Mouse (Mus musculus) hindbrain, embryonic 12.5 days (tissue): ENCODE data around the gene Grid2ip. TPM values are rescaled to one million over a fixed set of nuclear protein-coding genes. Genes with fewer than 3 reads are reported as not detected.

ENCODE experiments used
- ATAC-seq: fragments of 200-750 bp; cut with Nextera tagmentation; 2 replicates; pipeline ENCODE4 v1.8.0; 2017; ENCODE audit warnings: moderate TSS enrichment; ENCODE audit not compliant: low FRiP score
- H3K27ac ChIP-seq: fragments of 300-500 bp; sonication (generic); 2 replicates; pipeline ENCODE4 v1.5.1; 2016; ENCODE audit warnings: mild to moderate bottlenecking
- H3K27me3 ChIP-seq: fragments of 300-500 bp; sonication (generic); 2 replicates; pipeline ENCODE4 v1.6.1; 2016; ENCODE audit warnings: mild to moderate bottlenecking
- H3K36me3 ChIP-seq: fragments of 300-500 bp; sonication (generic); 2 replicates; pipeline ENCODE4 v1.6.1; 2016; ENCODE audit warnings: mild to moderate bottlenecking
- H3K4me1 ChIP-seq: fragments of 300-500 bp; sonication (generic); 2 replicates; pipeline ENCODE4 v1.6.1; 2016
- H3K4me2 ChIP-seq: fragments of 300-500 bp; sonication (generic); replicated peaks from 2 replicates; pipeline ENCODE4 v1.6.1; 2016; ENCODE audit warnings: mild to moderate bottlenecking
- H3K4me3 ChIP-seq: fragments of 300-500 bp; sonication (generic); 2 replicates; pipeline ENCODE4 v1.5.1; 2016; ENCODE audit warnings: mild to moderate bottlenecking
- H3K9ac ChIP-seq: fragments of 300-500 bp; sonication (generic); 2 replicates; pipeline ENCODE4 v1.6.1; 2016; ENCODE audit warnings: mild to moderate bottlenecking, moderate library complexity
- H3K9me3 ChIP-seq: fragments of 300-500 bp; sonication (generic); replicated peaks from 2 replicates; pipeline ENCODE4 v1.6.1; 2016; ENCODE audit warnings: mild to moderate bottlenecking
- WGBS: fragments of 180-500 bp; shearing (Covaris S2); methylation state at CpG from one replicate; pipeline ENCODE4 v1.1.7; 2016; 5-methylcytosine and 5-hydroxymethylcytosine counted together
- polyA plus RNA-seq: library from polyadenylated mRNA; unstranded; fragments of >200 nt; fragmentation: Nextera tagmentation; extraction: Ambion mirVana; gene quantifications from 2 replicates; pipeline ENCODE4 v1.2.1, GENCODE M21; 2016

The Grid2ip gene
- polyA plus RNA-seq, result 0.08 and 0.95 TPM in 2 replicates

DNA sequence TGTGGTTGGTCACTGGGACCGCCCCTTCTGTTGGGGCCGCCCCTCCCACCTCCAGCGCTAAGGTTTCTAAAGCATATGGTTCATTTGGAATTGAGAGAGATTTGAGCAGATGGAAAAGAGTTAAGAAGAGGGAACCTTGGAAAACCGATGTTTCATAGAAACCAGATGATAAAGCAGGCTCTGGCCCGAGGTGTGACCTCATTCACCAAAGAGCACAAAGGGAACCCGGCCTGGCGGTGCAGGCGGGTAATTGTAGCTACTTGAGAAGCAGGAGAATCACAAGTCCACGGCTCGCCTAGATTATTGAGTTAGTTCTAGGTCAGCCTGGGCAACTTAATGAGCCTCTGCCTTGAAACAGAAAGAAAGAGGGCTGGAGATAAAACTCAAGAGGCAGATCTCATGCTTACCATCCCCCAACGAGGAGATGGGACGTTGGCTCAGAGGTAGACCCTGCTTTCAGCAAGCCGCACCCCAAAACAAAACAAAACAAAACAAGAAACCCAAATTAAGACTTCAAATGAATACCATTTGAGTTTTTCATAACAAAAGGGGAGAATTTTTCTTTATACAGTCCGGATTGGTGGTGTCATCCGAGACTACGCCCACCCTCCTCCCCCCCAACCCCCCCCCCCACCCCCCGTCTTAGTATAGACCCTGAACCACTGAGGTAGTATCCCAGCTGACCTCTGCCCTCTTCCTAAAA is at the start of gene Grid2ip:
TSS of gene Grid2ip (plus strand) at position 653 of the 703 bp plus-strand sequence.
- Histone ChIP-seq H3K27me3 (peaks cover 25% of the 10 kb centered on the region), H3K4me1 (peaks cover 8% of the 10 kb centered on the region), H3K4me2 (peak within 1 kb of the TSS; percentile 46), H3K9me3 (no peaks in the 10 kb centered on the region; the same call in 1 of the 2 replicates), H3K36me3 (no peaks in the 10 kb centered on the region), H3K4me3 (peak within 1 kb of the TSS; percentile 19), H3K27ac (no peak within 1 kb of the TSS), H3K9ac (peak within 1 kb of the TSS; percentile 33)
- no peak for ATAC-seq
- WGBS, result 12% methylated on average over 17 of the region's 17 CpGs

DNA sequence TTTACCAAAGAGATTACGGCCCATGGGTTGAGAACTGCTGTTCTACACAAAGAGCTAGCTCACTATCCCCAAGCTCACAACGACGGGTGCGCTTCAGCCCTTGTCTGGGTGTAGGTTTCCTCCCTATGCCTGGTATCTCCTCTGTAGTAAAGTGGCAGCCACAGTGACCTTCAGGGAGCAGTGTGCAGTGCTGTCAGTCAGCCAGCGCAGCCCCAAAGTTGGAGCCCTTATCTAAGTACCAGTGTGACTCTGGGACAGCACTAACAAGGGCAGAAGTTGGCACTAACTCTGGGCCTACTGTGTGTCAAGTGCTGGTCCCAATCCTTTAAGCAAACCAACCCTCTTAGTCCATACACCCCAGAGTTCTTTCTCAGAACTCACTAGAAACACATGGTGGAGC is 48.3 kb upstream of the Grid2ip start:
- H3K4me3 ChIP-seq, result no peak overlapping the region
- H3K9ac ChIP-seq, result no peak overlapping the region
- no peak overlapping the region for H3K27ac ChIP-seq
- no peak for ATAC-seq
- H3K27me3 ChIP-seq, result no peaks in the 10 kb centered on the region
- H3K4me1 ChIP-seq, result peaks cover 26% of the 10 kb centered on the region
- H3K36me3 ChIP-seq, result peaks cover 90% of the 10 kb centered on the region
- H3K4me2 ChIP-seq, result no peak overlapping the region
- 95% methylated on average over 5 of the region's 5 CpGs for WGBS
- no peaks in the 10 kb centered on the region for H3K9me3 ChIP-seq

DNA sequence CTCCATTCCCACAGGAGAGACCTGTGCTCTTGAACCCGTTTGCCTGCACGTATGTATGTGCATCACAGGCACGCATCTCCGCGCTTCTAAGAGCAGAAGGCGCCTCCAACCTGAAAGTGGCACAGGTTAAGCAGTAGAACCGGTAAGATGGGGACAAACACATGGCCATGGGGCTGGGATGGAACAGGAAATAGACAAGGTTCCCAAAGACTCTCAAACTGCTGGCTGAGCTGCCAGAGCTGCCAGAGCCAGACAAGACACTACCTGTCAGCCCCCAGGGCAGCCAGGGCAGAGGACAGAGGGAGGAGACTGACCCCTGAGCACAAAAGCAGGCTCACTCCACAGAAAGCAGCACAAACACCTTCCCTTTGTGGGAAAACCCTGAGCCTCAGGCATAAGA is 47.2 kb upstream of the Grid2ip start:
- Histone ChIP-seq H3K9me3 (no peaks in the 10 kb centered on the region), H3K4me3 (no peak overlapping the region), H3K4me1 (peaks cover 29% of the 10 kb centered on the region), H3K9ac (no peak overlapping the region), H3K27ac (no peak overlapping the region), H3K36me3 (peaks cover 81% of the 10 kb centered on the region), H3K27me3 (no peaks in the 10 kb centered on the region), H3K4me2 (no peak overlapping the region)
- ATAC-seq, result no peak
- WGBS, result 96% methylated on average over 7 of the region's 7 CpGs

DNA sequence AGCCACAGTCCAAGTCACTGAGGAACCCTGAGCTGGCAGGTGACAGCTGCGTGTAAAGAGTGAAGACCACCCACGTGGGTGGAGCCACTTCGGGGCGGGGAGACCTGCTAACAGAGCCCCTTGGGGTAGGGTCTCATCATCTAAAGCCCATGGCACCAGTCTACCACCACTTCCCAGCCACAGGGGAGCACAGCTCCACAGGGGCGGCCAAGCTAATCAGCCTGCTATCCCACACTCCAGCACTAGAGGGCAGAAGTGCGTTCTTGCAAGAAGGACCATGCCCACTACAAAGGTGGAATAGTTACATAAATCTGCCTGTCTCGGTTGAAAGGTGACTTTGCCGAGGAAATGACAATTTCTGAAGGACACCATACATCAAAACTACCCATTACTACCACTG is 45.3 kb upstream of the Grid2ip start:
- H3K4me1 ChIP-seq, result peaks cover 25% of the 10 kb centered on the region
- no peak for ATAC-seq
- H3K9ac ChIP-seq, result no peak overlapping the region
- H3K9me3 ChIP-seq, result no peaks in the 10 kb centered on the region
- peaks cover 71% of the 10 kb centered on the region for H3K36me3 ChIP-seq
- H3K27ac ChIP-seq, result no peak overlapping the region
- H3K4me2 ChIP-seq, result no peak overlapping the region
- 0 out of 2 replicates have a peak, but pooled peaks cover 2% of the 10 kb centered on the region for H3K27me3 ChIP-seq
- WGBS, result 67% methylated on average over 8 of the region's 8 CpGs
- no peak overlapping the region for H3K4me3 ChIP-seq

DNA sequence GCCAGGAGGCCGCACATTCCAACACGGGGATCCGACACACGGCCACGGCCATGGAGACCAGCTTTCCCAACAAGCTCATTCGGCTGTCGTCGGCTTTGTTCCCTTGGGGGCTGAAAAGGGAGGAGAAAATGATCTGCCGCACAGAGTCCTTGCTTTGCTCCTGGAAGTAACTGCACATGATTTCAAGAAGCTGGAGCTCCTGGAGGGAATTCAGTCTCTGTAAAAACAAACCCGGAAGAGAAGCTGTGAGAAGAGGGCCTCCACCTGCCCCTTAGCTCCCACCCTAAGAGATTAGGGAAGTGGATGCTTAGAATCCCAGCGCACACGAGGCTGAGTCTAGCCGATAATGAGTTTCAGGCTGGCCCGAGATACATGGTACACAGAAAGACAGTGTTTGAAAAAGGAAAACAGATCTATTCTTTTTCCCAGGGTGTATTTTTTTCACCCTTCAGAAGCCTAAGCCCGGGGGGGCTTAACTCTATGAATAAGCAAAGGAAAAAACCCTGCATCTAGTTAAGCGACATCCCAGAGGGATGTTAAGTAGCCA is 42.9 kb upstream of the Grid2ip start:
- peak overlapping the region; percentile 63 for H3K4me2 ChIP-seq
- no peak for ATAC-seq
- H3K4me3 ChIP-seq, result peak overlapping the region; percentile 93
- 3% methylated on average over 16 of the region's 16 CpGs for WGBS
- H3K4me1 ChIP-seq, result peaks cover 22% of the 10 kb centered on the region
- H3K9ac ChIP-seq, result peak overlapping the region; percentile 93
- H3K27me3 ChIP-seq, result 0 out of 2 replicates have a peak, but pooled peaks cover 2% of the 10 kb centered on the region
- no peaks in the 10 kb centered on the region for H3K9me3 ChIP-seq
- peaks cover 73% of the 10 kb centered on the region for H3K36me3 ChIP-seq
- peak overlapping the region; percentile 97 for H3K27ac ChIP-seq

DNA sequence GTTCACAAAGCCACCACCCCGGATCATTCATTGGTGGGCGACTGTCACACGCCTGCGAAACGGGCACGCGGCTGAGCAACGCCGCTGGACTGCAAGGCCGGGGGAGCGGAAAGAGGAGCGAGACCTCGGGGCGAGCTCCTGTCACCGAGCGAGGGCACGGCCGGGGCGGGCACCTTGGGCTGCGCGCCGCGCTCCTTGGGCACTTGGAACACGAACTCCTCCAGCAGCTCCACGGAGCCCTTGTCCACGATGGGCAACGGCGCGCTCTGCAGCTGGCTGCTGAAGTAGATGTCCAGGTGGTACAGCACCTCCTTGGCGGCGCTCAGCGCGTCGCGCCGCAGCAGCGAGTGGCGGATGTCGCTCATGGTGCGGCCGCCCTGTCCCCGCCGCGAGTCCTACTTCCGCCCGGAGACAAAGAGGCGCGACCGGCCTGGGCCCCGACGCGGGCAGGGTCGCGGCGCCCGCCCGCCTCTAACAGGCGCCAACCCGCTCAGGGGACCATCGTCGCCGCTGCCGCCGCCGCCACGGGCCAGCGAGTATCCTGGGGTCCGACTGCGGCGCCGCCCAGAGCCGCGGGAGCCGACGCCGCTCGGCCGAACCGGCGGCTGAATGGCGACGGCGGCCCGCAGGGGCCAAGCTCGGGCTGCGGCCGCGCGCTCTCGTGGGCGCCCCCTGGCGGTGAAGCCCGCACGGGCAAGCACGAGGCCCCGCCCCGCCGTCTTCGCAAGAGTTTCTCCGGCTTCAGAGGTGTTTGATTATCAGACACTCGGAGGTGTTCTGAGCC is 42.2 kb upstream of the Grid2ip start, which contains the start of gene E130309D02Rik:
TSS of gene E130309D02Rik (minus strand) at position 631 of the 784 bp plus-strand sequence.
- H3K4me2 ChIP-seq, result peak within 1 kb of the TSS; percentile 63
- peaks cover 22% of the 10 kb centered on the region for H3K4me1 ChIP-seq
- peak within 1 kb of the TSS; percentile 97 for H3K27ac ChIP-seq
- ATAC-seq, result peak; percentile 82
- no peaks in the 10 kb centered on the region for H3K9me3 ChIP-seq
- 0 out of 2 replicates have a peak, but pooled peaks cover 2% of the 10 kb centered on the region for H3K27me3 ChIP-seq
- under 1% methylated on average over 98 of the region's 101 CpGs for WGBS
- H3K9ac ChIP-seq, result peak within 1 kb of the TSS; percentile 93
- H3K4me3 ChIP-seq, result peak within 1 kb of the TSS; percentile 93
- H3K36me3 ChIP-seq, result peaks cover 73% of the 10 kb centered on the region

DNA sequence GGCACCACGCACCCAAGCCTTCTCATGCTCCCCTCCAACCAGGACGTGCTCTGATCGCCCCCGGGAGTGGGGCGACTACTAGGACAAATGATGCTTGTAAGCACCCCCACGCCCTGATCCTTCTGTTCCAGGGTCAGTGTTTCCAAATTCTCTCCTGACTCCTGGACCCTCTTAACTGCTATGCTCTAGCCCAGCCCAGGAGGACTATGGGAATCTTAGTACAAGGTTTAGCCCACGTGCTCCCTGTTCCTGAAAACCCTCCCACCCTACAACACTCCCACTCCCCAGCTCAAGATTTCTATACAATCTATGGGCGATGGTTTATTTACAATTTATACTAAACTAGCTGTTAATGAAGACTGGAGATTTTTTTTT is 41.6 kb upstream of the Grid2ip start:
- H3K36me3 ChIP-seq, result peaks cover 73% of the 10 kb centered on the region
- 0 out of 2 replicates have a peak, but pooled peaks cover 2% of the 10 kb centered on the region for H3K27me3 ChIP-seq
- peak overlapping the region; percentile 93; the same call in 1 of the 2 replicates for H3K9ac ChIP-seq
- H3K4me2 ChIP-seq, result peak overlapping the region; percentile 63
- 11% methylated on average over 8 of the region's 8 CpGs for WGBS
- peak overlapping the region; percentile 93 for H3K4me3 ChIP-seq
- ATAC-seq, result peak; percentile 41
- no peak overlapping the region for H3K27ac ChIP-seq
- H3K4me1 ChIP-seq, result peaks cover 22% of the 10 kb centered on the region
- H3K9me3 ChIP-seq, result no peaks in the 10 kb centered on the region

DNA sequence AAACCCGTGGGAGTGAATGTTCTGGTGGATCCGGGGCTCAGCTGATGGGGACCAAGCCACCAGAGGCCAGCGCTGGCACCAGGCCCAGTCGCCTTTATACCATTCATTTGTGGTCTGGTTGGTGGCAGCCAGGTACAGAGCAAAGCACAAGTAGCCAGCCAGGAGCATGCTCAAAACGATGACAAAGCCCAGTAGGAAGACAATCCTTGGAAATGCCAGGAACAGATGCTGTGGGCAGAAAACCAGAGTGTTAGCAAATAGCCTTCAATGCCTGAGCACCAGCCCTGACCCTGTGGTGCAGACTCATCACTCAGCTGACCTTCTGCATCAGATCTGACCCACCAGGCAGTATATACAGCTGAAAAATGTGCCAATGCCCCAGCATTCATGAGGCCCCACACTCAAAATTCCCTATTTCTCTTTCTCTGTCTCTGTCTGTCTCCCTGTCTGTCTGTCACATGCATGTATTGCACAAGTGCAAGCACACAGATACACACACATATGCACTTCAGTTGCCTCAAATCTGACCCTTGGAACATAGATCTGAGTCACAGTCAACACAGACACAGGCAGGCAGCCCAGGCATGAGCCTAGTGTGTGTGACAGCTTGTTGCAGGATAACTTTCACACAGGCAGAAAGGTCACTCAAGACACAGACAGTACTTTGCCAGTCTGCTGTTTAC is 40.4 kb upstream of the Grid2ip start:
- no peak overlapping the region for H3K4me2 ChIP-seq
- peaks cover 71% of the 10 kb centered on the region for H3K36me3 ChIP-seq
- H3K27me3 ChIP-seq, result 0 out of 2 replicates have a peak, but pooled peaks cover 2% of the 10 kb centered on the region
- H3K4me1 ChIP-seq, result peaks cover 19% of the 10 kb centered on the region
- no peaks in the 10 kb centered on the region for H3K9me3 ChIP-seq
- H3K4me3 ChIP-seq, result no peak overlapping the region
- no peak for ATAC-seq
- H3K9ac ChIP-seq, result no peak overlapping the region
- WGBS, result 98% methylated on average over 5 of the region's 5 CpGs
- H3K27ac ChIP-seq, result no peak overlapping the region

DNA sequence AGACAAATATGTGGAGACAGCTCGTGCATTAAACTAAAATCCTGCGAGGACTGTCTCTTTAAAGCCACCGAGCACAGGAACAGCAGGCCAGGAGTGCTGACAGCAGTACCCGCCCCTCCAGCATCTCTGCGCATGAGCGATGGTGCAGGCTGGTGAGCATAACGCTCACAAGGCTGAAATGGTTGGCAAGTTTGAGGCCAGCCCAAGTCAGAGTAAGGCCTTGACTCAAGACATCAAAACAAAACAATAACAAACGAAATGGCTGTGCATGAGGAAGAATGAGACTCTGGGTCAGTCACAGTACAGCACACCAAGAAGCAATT is 39.9 kb upstream of the Grid2ip start:
- Histone ChIP-seq H3K27ac (no peak overlapping the region), H3K9ac (no peak overlapping the region), H3K27me3 (0 out of 2 replicates have a peak, but pooled peaks cover 2% of the 10 kb centered on the region), H3K4me3 (no peak overlapping the region), H3K4me2 (no peak overlapping the region), H3K9me3 (no peaks in the 10 kb centered on the region), H3K4me1 (peaks cover 16% of the 10 kb centered on the region), H3K36me3 (peaks cover 72% of the 10 kb centered on the region)
- WGBS, result 85% methylated on average over 8 of the region's 8 CpGs
- ATAC-seq, result no peak

DNA sequence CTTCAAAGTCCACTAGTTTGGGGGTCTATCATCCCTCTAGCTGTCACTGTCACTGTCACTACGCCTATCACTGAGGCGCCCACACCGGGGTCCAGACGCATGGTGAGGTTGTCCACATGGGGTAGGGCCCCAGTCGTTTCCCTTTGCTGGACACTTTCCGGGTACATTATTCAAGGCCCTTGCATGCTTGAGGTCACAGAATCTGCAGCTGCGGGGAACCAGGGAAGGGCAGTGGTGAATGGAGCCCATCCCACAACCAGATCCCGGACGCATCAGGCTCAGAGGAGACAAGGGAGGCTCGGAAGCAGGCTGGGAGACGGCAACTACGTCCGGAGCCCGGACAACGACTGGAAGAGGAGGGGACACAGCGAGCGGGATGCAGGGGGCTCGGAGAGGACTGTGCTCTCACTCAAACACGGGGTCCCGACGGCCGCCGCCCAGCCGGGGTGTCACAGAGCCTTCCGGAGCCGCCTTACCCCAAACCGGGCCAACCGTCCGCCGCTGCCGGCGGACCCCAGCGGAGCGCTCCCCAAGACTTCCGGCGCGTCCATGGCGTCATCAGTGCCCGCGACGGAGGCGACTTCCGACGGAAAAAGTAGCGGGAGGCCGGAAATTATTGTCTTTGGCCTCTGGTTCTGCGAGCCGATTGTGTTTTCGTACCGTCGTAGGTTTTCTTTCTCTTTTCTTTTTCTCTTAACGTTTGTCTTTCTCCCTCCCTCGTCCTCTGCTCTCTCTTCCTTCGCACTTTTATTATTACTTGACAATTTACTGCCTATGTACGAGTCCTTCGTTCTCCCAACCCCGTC is 28.2 kb upstream of the Grid2ip start, which contains the start of gene Zdhhc4:
TSS of gene Zdhhc4 (minus strand) at position 567 of the 806 bp plus-strand sequence.
- H3K9me3 ChIP-seq, result no peaks in the 10 kb centered on the region
- peaks cover 21% of the 10 kb centered on the region for H3K4me1 ChIP-seq
- peak within 1 kb of the TSS; percentile 65; the same call in 1 of the 2 replicates for H3K27ac ChIP-seq
- peak within 1 kb of the TSS; percentile 83 for H3K9ac ChIP-seq
- H3K27me3 ChIP-seq, result no peaks in the 10 kb centered on the region
- under 1% methylated on average over 57 of the region's 57 CpGs for WGBS
- H3K4me2 ChIP-seq, result peak within 1 kb of the TSS; percentile 92
- H3K36me3 ChIP-seq, result peaks cover 34% of the 10 kb centered on the region
- H3K4me3 ChIP-seq, result peak within 1 kb of the TSS; percentile 85
- peak; percentile 53 for ATAC-seq

DNA sequence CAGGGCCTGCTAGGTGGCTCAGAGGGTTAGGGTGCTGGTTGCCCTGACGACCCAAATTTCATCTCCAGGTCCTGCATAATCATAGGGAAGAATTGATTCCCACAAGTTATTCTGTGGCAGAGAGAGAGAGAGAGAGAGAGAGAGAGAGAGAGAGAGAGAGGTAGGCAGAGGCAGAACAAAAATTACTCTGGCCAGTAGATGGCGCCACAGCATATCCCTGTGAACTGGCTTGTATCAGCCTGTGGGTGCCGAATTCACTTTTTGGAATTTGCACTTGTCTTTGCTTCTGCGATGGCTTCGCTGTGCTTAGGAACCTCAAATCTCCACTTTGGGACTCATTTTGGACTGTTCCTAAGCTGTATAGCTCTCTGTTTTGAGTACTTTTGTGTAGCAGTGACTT is 23.3 kb upstream of the Grid2ip start:
- WGBS, result 21% methylated on average over 5 of the region's 5 CpGs
- Histone ChIP-seq H3K9me3 (no peaks in the 10 kb centered on the region), H3K9ac (no peak overlapping the region)

More for the DNA sequence above, 23.3 kb upstream of the Grid2ip start:
- Histone ChIP-seq H3K4me3 (no peak overlapping the region), H3K27me3 (0 out of 2 replicates have a peak, but pooled peaks cover 3% of the 10 kb centered on the region), H3K4me2 (no peak overlapping the region), H3K4me1 (peaks cover 7% of the 10 kb centered on the region), H3K27ac (no peak overlapping the region), H3K36me3 (no peaks in the 10 kb centered on the region)
- no peak for ATAC-seq
